Mouse (Mus musculus): ENCODE measurements at regions not wholly inside any gene's neighbourhood (a gene's known extent, or its start where the extent isn't known, plus 50 kb on each side); places are given as distances from the start of the nearest gene placed in this dataset.

GRCm38 (mm10) chr7:73144846-73145245 is 230.5 kb upstream of the Rgma start:
- 52% methylated on average over 4 of the region's 4 CpGs for WGBS
- no peak for ATAC-seq (ENCODE audit: low FRiP score, low TSS enrichment)
- H3K27ac ChIP-seq (replicated peaks) = no peak overlapping the region
- no peaks in the 10 kb centered on the region for H3K36me3 ChIP-seq (ENCODE audit: control insufficient read depth, insufficient read depth, low read length)
- no peak overlapping the region for H3K4me3 ChIP-seq (ENCODE audit: low read depth, low read length)
- H3K27me3 ChIP-seq (ENCODE audit: control insufficient read depth, insufficient read depth, low read length) = no peaks in the 10 kb centered on the region
- no peak for DNase-seq (ENCODE audit: low spot score)
- no peak for TF ChIP-seq EP300 (optimal IDR thresholded peaks at IDR 0.05)
- no peak for TF ChIP-seq CTCF (IDR thresholded peaks at IDR 0.05; ENCODE audit: low read depth)
- H3K4me2 ChIP-seq (replicated peaks; ENCODE audit: low read depth) = no peak overlapping the region
- H3K4me1 ChIP-seq (replicated peaks; ENCODE audit: control insufficient read depth, insufficient read depth) = 0 out of 2 replicates have a peak, but pooled peaks cover 3% of the 10 kb centered on the region
- no peak overlapping the region for H3K9ac ChIP-seq (ENCODE audit: low read length)
- no peaks in the 10 kb centered on the region for H3K9me3 ChIP-seq (ENCODE audit: control insufficient read depth, low read length)

- no peak for ATAC-seq (ENCODE audit: low FRiP score, low TSS enrichment)
- Histone ChIP-seq H3K27ac (replicated peaks) (no peak overlapping the region), H3K4me2 (replicated peaks; ENCODE audit: low read depth) (no peak overlapping the region), H3K4me3 (ENCODE audit: low read depth, low read length) (no peak overlapping the region), H3K9ac (ENCODE audit: low read length) (no peak overlapping the region), H3K4me1 (replicated peaks; ENCODE audit: control insufficient read depth, insufficient read depth) (no peaks in the 10 kb centered on the region), H3K36me3 (ENCODE audit: control insufficient read depth, insufficient read depth, low read length) (no peaks in the 10 kb centered on the region), H3K27me3 (ENCODE audit: control insufficient read depth, insufficient read depth, low read length) (no peaks in the 10 kb centered on the region), H3K9me3 (ENCODE audit: control insufficient read depth, low read length) (no peaks in the 10 kb centered on the region)
- TF ChIP-seq CTCF (IDR thresholded peaks at IDR 0.05; ENCODE audit: low read depth) (no peak), EP300 (optimal IDR thresholded peaks at IDR 0.05) (no peak)
- no peak for DNase-seq (ENCODE audit: low spot score)
Observed at GRCm38 (mm10) chr7:73147251-73147650, 228.1 kb upstream of the Rgma start.

DNA sequence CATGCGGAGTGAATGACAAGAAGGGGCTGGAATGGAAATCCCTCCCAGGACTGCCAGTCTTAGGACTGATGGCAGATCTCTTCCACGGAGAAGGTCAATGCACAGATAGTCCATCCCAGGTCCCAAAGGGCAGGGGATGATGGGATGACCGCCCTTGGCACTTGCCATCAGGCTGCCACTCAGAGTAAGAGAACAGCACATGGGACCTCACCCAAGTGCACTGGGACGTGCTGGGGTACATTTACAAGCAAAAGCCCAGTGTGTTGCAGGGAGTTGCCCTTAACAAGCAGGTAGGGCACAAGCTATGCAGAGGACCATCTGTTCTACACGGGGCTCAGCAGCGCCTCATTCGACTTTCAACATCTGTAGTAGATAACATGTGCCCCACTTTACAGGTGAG is 224.9 kb upstream of the Rgma start:
- no peak overlapping the region for H3K9ac ChIP-seq (ENCODE audit: low read length)
- H3K27me3 ChIP-seq (ENCODE audit: control insufficient read depth, insufficient read depth, low read length) = no peaks in the 10 kb centered on the region
- H3K9me3 ChIP-seq (ENCODE audit: control insufficient read depth, low read length) = no peaks in the 10 kb centered on the region
- H3K4me1 ChIP-seq (replicated peaks; ENCODE audit: control insufficient read depth, insufficient read depth) = no peaks in the 10 kb centered on the region
- H3K4me2 ChIP-seq (replicated peaks; ENCODE audit: low read depth) = no peak overlapping the region
- H3K36me3 ChIP-seq (ENCODE audit: control insufficient read depth, insufficient read depth, low read length) = no peaks in the 10 kb centered on the region
- ATAC-seq (ENCODE audit: low FRiP score, low TSS enrichment) = no peak
- DNase-seq (ENCODE audit: low spot score) = no peak
- TF ChIP-seq EP300 (optimal IDR thresholded peaks at IDR 0.05) (no peak), CTCF (IDR thresholded peaks at IDR 0.05; ENCODE audit: low read depth) (no peak)
- no peak overlapping the region for H3K27ac ChIP-seq (replicated peaks)
- 70% methylated on average over 7 of the region's 7 CpGs for WGBS
- no peak overlapping the region for H3K4me3 ChIP-seq (ENCODE audit: low read depth, low read length)

- no peaks in the 10 kb centered on the region for H3K27me3 ChIP-seq (ENCODE audit: control insufficient read depth, insufficient read depth, low read length)
- no peak overlapping the region for H3K4me2 ChIP-seq (replicated peaks; ENCODE audit: low read depth)
- H3K4me1 ChIP-seq (replicated peaks; ENCODE audit: control insufficient read depth, insufficient read depth) = no peaks in the 10 kb centered on the region
- no peaks in the 10 kb centered on the region for H3K36me3 ChIP-seq (ENCODE audit: control insufficient read depth, insufficient read depth, low read length)
- DNase-seq (ENCODE audit: low spot score) = no peak
- ATAC-seq (ENCODE audit: low FRiP score, low TSS enrichment) = no peak
- H3K9ac ChIP-seq (ENCODE audit: low read length) = no peak overlapping the region
- H3K27ac ChIP-seq (replicated peaks) = no peak overlapping the region
- no peaks in the 10 kb centered on the region for H3K9me3 ChIP-seq (ENCODE audit: control insufficient read depth, low read length)
- H3K4me3 ChIP-seq (ENCODE audit: low read depth, low read length) = no peak overlapping the region
- 51% methylated on average over 13 of the region's 15 CpGs for WGBS
- TF ChIP-seq EP300 (optimal IDR thresholded peaks at IDR 0.05) (no peak), CTCF (IDR thresholded peaks at IDR 0.05; ENCODE audit: low read depth) (no peak)
Observed at GRCm38 (mm10) chr7:73151586-73152467, 223.5 kb upstream of the Rgma start.

- ATAC-seq (ENCODE audit: low FRiP score, low TSS enrichment) (no peak), DNase-seq (ENCODE audit: low spot score) (no peak)
- Histone ChIP-seq H3K4me1 (replicated peaks; ENCODE audit: control insufficient read depth, insufficient read depth) (no peaks in the 10 kb centered on the region), H3K4me3 (ENCODE audit: low read depth, low read length) (no peak overlapping the region), H3K27me3 (ENCODE audit: control insufficient read depth, insufficient read depth, low read length) (no peaks in the 10 kb centered on the region), H3K9me3 (ENCODE audit: control insufficient read depth, low read length) (no peaks in the 10 kb centered on the region), H3K4me2 (replicated peaks; ENCODE audit: low read depth) (no peak overlapping the region), H3K36me3 (ENCODE audit: control insufficient read depth, insufficient read depth, low read length) (no peaks in the 10 kb centered on the region), H3K9ac (ENCODE audit: low read length) (no peak overlapping the region), H3K27ac (replicated peaks) (no peak overlapping the region)
- WGBS = 100% methylated on average over 1 of the region's 1 CpGs
- TF ChIP-seq CTCF (IDR thresholded peaks at IDR 0.05; ENCODE audit: low read depth) = no peak
- TF ChIP-seq EP300 (optimal IDR thresholded peaks at IDR 0.05) = no peak
Observed at GRCm38 (mm10) chr7:73153668-73154067, 221.6 kb upstream of the Rgma start.

DNA sequence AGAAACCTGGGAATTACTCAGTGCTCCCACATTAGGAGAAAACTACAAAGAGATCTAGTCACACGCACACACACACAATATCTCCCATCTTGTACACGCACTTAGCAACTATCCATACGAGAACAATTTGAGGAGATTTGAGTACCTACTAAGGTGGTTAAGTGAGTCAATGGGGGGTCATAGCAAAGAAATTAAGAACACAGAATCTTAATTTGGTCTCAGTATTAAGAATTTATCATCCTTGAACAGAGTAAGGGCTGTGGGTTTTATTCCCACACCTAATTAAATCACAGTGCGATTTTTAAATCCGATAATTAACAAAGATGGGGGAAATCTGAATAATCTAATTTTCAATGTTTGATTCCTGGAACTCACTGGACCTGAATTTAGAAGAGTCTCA is 216.5 kb upstream of the Rgma start:
- ATAC-seq (ENCODE audit: low FRiP score, low TSS enrichment) = no peak
- 97% methylated on average over 5 of the region's 5 CpGs for WGBS
- Histone ChIP-seq H3K27me3 (ENCODE audit: control insufficient read depth, insufficient read depth, low read length) (no peaks in the 10 kb centered on the region), H3K9ac (ENCODE audit: low read length) (no peak overlapping the region), H3K4me1 (replicated peaks; ENCODE audit: control insufficient read depth, insufficient read depth) (no peaks in the 10 kb centered on the region), H3K4me2 (replicated peaks; ENCODE audit: low read depth) (no peak overlapping the region), H3K9me3 (ENCODE audit: control insufficient read depth, low read length) (no peaks in the 10 kb centered on the region), H3K4me3 (ENCODE audit: low read depth, low read length) (no peak overlapping the region), H3K36me3 (ENCODE audit: control insufficient read depth, insufficient read depth, low read length) (no peaks in the 10 kb centered on the region), H3K27ac (replicated peaks) (no peak overlapping the region)
- no peak for DNase-seq (ENCODE audit: low spot score)
- TF ChIP-seq CTCF (IDR thresholded peaks at IDR 0.05; ENCODE audit: low read depth) (no peak), EP300 (optimal IDR thresholded peaks at IDR 0.05) (no peak)
